Mouse (Mus musculus): ENCODE data around the gene F830045P16Rik. TPM values are rescaled to one million over a fixed set of nuclear protein-coding genes. Genes with fewer than 3 reads are reported as not detected.
A peak's percentile ranks its signal among the peaks of the same experiment; 100 is the strongest.

F830045P16Rik gene
- total RNA-seq, 2 experiments from 2014 or later, result 0.24 to 0.30 TPM

DNA sequence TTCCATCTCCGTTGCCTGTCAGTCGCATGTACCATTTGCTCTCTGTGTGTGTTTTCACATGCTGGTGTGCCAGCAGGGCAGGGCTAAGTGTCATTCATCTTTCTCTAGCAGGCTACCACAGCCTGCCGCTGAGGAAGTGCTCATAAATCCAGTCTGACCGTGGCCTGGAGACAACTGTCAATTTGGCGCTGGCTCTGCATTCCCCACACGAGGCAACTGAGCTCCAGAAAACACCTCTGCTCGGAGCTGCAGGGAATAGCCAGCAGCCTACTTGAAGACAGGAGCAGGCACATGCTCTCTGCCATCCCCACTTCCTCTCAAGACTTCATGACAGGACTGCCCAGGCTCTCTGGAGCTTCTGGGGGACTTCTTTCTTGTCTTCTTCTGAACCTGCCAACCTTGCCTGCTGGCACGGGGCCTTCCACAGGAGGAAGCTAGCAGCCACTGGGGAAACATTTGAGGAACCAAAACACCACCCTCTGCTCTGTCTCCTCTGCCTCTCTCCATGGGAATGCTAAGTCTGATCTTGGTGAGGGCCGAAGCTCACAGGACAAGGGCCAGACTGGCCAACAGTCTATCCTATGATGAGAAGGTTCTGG lies 13.2 kb upstream of the F830045P16Rik start:
- DNase-seq (ENCODE audit: extremely low spot score in 1 of 2, low spot score in 2 of 2), result peak in 1 of 2 experiments; percentile 23
- intact Hi-C loops (cut with DNase I), result no loop called here

DNA sequence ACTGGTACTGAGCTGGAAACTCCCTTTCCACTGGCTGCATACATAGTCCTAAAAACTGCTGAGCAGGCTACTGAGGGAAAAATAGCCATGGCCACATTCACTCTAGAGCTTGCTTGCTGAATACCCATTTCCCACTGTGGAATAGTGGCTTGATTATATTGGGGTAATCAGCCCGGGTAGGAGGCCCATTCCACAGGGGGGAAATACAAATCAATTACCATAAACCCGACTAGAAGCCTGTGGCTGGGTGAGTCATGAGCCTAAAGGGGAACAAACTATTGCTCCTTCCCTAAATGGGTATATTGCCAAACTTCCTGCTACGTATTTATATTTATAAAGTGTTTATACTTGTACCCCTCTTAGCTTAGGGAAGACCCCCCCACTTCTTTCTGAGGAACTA lies 10.4 kb upstream of the F830045P16Rik start:
- intact Hi-C loops (cut with DNase I), result no loop called here
- no peak for DNase-seq (ENCODE audit: extremely low spot score in 1 of 2, low spot score in 2 of 2)

GRCm38 (mm10) chr2:129545596-129545995 lies 9.2 kb upstream of the F830045P16Rik start:
- no peak for DNase-seq (ENCODE audit: extremely low spot score in 1 of 2, low spot score in 2 of 2)
- intact Hi-C loops (cut with DNase I), result no loop called here

DNA sequence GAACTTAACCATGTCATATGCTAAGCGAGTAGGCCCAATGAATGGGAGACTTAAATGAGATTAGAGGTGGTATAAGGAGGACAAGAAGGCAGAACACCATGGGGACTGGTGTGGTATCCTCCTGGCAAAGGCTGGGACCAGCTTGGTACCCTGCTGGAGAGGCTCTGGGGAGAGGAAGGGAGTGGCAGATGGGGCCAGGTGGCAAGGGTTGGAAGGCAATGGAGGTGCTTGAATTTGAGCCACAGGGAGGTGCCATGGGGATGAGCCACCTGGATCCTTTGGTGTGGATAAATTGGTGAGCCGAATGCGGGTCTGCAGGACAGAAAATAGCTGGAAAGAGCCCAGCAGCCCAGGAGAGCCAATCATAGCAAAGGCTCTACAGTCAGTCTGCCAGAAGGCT lies 8.5 kb upstream of the F830045P16Rik start:
- DNase-seq (ENCODE audit: extremely low spot score in 1 of 2, low spot score in 2 of 2), result no peak
- intact Hi-C loops (cut with DNase I), result loop anchor here (5.0 kb wide), 1 partner anchor 47 kb away; the partner anchor contains the start of gene Sirpa

DNA sequence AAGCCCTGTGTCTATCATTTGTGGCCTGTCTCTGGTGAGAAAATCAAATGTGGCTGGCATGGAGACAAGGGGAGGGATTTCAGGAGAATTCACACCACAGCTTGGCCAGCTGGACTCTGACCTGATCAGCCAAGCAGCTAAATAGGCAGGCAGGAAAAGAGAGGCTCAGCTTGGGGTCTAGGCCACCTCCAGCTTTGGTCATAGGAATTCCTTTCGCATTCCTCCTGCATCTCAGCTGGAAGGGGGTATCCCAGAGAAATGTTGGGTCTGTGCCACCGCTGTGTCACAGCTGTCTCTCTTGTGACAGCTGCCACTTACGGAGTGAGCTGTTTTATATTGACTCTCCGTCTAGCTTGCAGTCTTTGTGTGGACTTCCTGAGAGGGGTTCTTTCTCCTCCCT lies 8.0 kb upstream of the F830045P16Rik start:
- no peak for DNase-seq (ENCODE audit: extremely low spot score in 1 of 2, low spot score in 2 of 2)
- intact Hi-C loops (cut with DNase I), result loop anchor here (5.0 kb wide), 1 partner anchor 48 kb away; the partner anchor contains the start of gene Sirpa

GRCm38 (mm10) chr2:129540036-129540435 lies 3.6 kb upstream of the F830045P16Rik start:
- DNase-seq (ENCODE audit: extremely low spot score in 1 of 2, low spot score in 2 of 2), result no peak
- intact Hi-C loops (cut with DNase I), result loop anchor here (5.0 kb wide), 1 partner anchor 52 kb away; the partner anchor contains the start of gene Sirpa

DNA sequence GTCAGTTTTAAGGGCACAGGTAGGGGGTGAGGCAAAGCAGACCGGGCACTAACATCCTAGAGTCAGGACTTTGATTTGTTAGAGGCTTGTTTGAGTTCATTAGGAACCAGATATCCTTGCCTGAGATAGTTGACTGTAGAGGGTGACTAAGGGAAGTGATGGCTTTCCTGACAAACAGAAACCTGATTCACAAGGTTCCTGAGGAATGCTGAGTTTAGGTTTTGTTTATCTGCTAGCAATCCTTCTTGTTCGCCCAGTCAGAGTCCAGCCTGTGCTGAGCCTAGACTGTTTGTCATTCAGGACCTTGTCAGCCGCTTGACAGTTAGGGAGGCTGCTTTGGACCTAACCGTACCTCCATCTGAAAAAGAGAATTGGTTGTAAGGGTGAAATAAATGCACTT lies 2.8 kb upstream of the F830045P16Rik start:
- intact Hi-C loops (cut with DNase I), result no loop called here

GRCm38 (mm10) chr2:129537926-129538325 lies 1.5 kb upstream of the F830045P16Rik start:
- intact Hi-C loops (cut with DNase I), result no loop called here
- no peak for DNase-seq (ENCODE audit: extremely low spot score in 1 of 2, low spot score in 2 of 2)

More for the DNA sequence above, 2.8 kb upstream of the F830045P16Rik start:
- DNase-seq (ENCODE audit: extremely low spot score in 1 of 2, low spot score in 2 of 2), result no peak

DNA sequence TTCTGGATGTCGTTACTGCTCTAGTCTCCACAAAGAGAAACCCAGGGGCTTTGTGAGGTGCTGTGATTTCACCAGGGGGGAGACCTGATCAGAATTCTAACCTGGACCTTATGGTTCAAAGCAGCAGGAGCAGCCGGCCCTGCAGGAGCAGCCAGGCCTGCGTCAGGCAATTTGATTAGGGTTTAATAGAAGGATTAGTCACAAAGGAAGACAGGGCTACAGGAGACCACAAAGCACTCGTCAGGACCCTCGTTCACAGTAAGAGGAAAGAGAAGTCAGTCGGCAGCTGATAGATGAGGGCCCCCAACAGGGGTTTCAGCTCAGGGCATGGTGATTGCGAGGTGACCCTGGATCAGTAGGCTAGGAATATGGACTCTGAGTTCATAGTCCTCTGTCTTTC lies 958 bp upstream of the F830045P16Rik start:
- intact Hi-C loops (cut with DNase I), result no loop called here
- no peak for DNase-seq (ENCODE audit: extremely low spot score in 1 of 2, low spot score in 2 of 2)

GRCm38 (mm10) chr2:129536926-129537325 lies 524 bp upstream of the F830045P16Rik start:
- intact Hi-C loops (cut with DNase I), result no loop called here

DNA sequence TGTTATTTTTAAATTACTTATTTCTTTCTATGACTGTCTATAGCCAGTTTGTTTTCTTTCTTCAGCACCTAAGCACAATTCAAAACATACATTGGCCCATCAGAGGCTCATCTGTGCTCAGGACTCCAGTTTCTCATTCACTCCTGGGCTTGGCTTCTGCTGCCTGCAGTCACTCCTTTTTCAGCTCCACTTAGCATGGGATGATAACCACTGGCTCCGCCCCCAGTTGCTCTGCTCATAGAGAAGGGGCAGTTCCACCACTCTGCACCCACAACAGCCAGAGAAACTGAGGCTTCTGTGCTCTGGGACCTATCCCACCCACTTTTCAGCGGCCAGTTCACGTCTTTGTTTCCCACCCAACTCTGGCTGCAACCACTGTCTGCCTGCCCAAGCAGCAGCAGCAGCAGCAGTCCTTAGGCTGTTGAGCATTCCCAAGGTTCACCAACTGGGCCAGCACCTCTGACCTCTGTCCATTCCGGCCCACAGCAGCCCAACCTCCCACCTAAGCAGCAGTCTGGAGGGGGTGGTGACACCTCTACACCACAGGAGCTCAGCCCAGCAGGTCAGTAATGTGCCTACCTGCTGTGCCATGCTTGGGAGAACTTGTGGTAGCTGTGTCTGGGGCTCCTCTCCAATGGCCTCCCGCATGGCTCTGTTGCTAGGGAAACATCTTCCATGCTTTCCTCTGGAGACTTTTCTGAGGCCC lies 1.4 kb downstream of the F830045P16Rik start:
- no peak for DNase-seq (ENCODE audit: extremely low spot score in 1 of 2, low spot score in 2 of 2)
- intact Hi-C loops (cut with DNase I), result no loop called here

More at GRCm38 (mm10) chr2:129536926-129537325, 524 bp upstream of the F830045P16Rik start:
- no peak for DNase-seq (ENCODE audit: extremely low spot score in 1 of 2, low spot score in 2 of 2)

GRCm38 (mm10) chr2:129531890-129532289 lies 4.5 kb downstream of the F830045P16Rik start:
- intact Hi-C loops (cut with DNase I), result no loop called here
- no peak for DNase-seq (ENCODE audit: extremely low spot score in 1 of 2, low spot score in 2 of 2)

- no peak for DNase-seq (ENCODE audit: extremely low spot score in 1 of 2, low spot score in 2 of 2)
- intact Hi-C loops (cut with DNase I), result no loop called here
Measured at GRCm38 (mm10) chr2:129531102-129531501, 5.3 kb downstream of the F830045P16Rik start.

DNA sequence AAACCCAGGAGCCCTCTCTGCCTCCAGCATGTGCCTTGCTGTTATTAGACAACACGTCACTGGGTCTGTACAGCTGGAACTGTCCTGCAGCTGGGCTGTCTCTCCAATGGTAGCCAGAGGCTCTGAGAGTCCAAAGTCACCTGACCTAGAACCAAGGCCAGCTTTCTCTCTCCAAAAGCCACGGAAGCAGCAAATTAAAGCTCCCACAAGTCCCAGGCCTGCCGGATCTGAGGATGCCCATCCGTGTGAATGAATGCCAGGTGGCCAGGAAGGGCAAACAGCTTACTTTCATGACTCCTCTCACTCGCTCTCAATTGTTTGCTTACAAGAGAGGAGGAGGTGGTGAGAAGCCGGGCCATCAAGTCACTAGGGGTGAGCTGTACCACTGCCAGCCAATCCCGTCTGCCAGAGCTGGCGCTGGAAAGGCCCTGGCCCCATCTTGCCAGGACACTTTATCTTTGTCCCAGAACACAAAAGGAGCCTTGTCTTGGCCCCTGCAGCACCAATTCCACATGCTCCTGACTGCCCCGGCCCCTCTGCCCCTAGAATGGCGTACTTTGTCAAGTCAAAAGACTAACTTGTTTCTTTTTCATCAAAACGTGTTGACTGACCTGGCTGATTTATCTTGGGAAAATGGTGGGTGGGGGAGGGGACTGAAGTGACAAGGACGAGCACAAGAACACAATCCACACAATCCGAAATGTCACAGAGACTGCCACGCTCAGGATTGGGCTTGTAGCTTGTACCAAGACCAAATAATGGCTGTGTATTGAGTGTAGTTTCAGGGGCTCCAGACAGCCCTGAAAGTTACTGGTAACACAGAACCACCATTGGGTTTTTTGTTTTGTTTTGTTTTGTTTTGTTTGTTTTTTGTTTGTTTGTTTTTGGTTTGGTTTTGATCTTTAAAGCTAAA lies 6.8 kb downstream of the F830045P16Rik start:
- intact Hi-C loops (cut with DNase I), result no loop called here
- no peak for DNase-seq (ENCODE audit: extremely low spot score in 1 of 2, low spot score in 2 of 2)

GRCm38 (mm10) chr2:129527916-129528315 lies 8.5 kb downstream of the F830045P16Rik start:
- no peak for DNase-seq (ENCODE audit: extremely low spot score in 1 of 2, low spot score in 2 of 2)
- intact Hi-C loops (cut with DNase I), result no loop called here

DNA sequence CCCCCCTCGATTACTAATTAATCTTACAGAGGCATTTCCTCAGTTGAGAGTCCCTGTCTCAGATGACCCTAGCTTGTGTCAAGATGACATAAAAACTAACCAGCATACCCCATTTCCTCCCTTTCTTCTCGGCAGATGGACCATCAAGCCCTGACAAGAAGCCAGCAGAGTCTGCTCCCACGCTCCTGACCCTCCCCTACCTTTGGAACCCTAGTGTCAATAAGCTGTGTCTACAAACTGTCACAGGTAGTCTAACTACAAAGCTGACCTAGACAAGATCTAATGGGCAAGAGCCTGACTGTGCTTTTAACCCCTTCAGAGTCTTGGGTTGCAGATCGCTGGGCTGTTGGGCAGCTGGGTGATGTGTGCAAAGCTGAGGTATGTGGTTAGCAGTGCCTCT lies 10.1 kb downstream of the F830045P16Rik start:
- no peak for DNase-seq (ENCODE audit: extremely low spot score in 1 of 2, low spot score in 2 of 2)
- intact Hi-C loops (cut with DNase I), result no loop called here

DNA sequence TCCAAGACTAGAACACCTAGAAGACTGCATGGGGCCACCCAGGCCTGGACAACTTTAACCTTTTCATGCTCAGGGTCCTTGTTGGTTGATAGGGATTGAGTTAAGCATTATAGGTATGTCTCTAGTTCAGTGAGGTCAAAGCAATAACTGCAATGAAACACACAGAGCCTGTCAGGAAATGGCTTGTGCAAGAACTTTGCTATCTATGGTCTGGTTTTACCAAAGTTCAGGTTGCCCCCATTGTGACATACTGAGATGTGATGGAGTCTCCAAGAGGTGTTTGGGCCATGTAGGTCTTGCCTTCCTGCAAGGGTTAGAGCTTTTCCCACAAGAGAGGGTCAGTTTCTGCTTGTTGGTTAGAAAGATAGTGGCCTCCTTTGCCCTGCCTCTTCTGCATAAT lies 10.8 kb downstream of the F830045P16Rik start:
- no peak for DNase-seq (ENCODE audit: extremely low spot score in 1 of 2, low spot score in 2 of 2)
- intact Hi-C loops (cut with DNase I), result no loop called here

GRCm38 (mm10) chr2:129518526-129518925 lies 17.9 kb downstream of the F830045P16Rik start:
- intact Hi-C loops (cut with DNase I), result no loop called here
- no peak for DNase-seq (ENCODE audit: extremely low spot score in 1 of 2, low spot score in 2 of 2)

All from left cerebral cortex, postnatal 10 days (tissue).